Mouse (Mus musculus): ENCODE results near the gene Pdk4.
A peak's percentile ranks its signal among the peaks of the same experiment; 100 is the strongest.

Pdk4 gene

DNA sequence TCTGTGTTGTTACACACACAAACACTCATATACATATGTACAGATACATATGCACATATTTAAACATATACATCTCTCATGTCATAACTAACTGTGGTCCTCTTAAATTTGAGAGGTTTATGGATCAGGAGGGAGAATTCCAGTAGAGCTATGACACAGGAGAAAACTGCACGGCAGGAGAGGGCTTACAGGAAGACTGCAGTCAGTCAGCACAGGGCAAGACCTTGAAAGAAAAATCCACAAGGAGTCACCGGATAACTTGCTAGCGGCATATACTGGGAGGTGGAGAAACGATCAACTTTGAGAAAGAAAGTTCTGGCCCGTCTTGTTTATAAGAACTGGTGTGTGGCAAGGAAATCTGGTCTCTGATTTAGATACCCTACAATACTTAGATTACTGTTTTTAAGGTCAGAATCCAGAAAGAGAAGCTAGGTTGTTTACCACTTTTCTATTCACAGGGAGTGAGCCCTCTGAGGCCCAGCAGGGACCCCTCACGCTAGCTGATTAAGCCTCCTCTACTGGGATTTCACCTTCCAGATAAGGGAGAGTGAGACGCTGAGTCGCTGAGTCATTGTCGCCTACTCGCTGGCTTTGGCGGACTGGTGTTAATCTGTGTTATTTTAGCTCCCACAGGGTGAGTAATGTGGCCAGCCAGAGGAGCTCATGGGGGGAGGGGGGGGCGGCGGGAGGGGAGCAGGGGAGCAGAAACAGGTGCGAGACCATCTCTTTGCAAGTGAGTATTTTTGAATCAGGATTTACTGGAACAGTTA is 53.6 kb downstream of the Pdk4 start:
- Histone ChIP-seq H3K9me3 (ENCODE audit: low read length) (peaks cover 32% of the 10 kb centered on the region), H3K27me3 (ENCODE audit: insufficient read depth, low read length) (0 out of 2 replicates have a peak, but pooled peaks cover 5% of the 10 kb centered on the region), H3K36me3 (ENCODE audit: insufficient read depth, low read length) (no peaks in the 10 kb centered on the region), H3K4me1 (replicated peaks; ENCODE audit: low read depth, low read length) (peaks cover 43% of the 10 kb centered on the region), H3K4me3 (replicated peaks; ENCODE audit: low read length) (no peak overlapping the region)
- TF ChIP-seq CTCF (conservative IDR thresholded peaks at IDR 0.05; ENCODE audit: low read length) (no peak), NANOG (IDR thresholded peaks at IDR 0.05; ENCODE audit: borderline replicate concordance, low read length) (no peak), POU5F1 (IDR thresholded peaks at IDR 0.05; ENCODE audit: borderline replicate concordance, low read length) (no peak)

DNA sequence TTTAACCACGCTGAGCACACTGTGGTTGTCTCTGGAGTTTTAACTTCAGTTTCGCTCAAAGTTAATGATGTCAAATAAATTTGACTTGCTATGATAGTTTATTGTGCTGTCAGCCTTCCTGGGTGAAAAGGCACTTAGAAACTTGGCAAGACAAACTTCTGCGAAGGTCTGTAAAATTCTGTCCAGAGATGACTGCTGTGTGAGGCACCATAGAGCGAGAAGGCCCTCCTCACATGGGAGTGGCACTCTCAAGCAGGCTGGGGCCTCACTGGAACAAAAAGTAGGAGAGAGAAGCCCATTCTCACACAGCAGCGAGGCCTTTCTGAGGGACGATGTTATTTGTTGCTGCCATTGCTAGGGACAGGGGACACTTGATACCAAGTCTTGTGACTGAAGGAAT is 54.9 kb downstream of the Pdk4 start:
- Histone ChIP-seq H3K9me3 (ENCODE audit: low read length) (peaks cover 32% of the 10 kb centered on the region), H3K4me1 (replicated peaks; ENCODE audit: low read depth, low read length) (peaks cover 32% of the 10 kb centered on the region)

DNA sequence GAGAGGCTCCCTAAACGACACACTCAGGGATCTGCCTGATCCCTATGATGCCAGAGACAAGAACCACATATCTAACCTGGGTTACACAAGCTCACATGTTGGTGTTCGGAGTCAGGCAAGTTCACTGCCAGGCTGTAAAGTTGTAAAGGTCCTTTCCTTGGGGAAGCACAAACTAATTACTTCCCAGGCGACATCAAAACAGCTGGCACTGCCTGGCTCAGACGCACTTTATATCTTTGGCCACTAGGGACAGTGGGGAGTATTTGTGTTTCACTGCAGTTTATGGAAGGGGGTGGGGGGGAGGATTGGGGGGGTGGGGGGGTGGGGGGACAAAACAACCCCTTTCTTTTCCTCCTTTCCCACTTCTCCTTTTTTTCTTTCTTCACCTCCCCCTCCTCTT is 58.4 kb downstream of the Pdk4 start:
- TF ChIP-seq POU5F1 (IDR thresholded peaks at IDR 0.05; ENCODE audit: borderline replicate concordance, low read length) (no peak), CTCF (conservative IDR thresholded peaks at IDR 0.05; ENCODE audit: low read length) (peak; percentile 10; the same call in 1 of the 2 replicates), NANOG (IDR thresholded peaks at IDR 0.05; ENCODE audit: borderline replicate concordance, low read length) (no peak)

More for the DNA sequence above, 54.9 kb downstream of the Pdk4 start:
- H3K36me3 ChIP-seq (ENCODE audit: insufficient read depth, low read length) = no peaks in the 10 kb centered on the region
- H3K4me3 ChIP-seq (replicated peaks; ENCODE audit: low read length) = no peak overlapping the region
- no peak for TF ChIP-seq CTCF (conservative IDR thresholded peaks at IDR 0.05; ENCODE audit: low read length)
- H3K27me3 ChIP-seq (ENCODE audit: insufficient read depth, low read length) = peaks cover 8% of the 10 kb centered on the region; the same call in 1 of the 2 replicates

DNA sequence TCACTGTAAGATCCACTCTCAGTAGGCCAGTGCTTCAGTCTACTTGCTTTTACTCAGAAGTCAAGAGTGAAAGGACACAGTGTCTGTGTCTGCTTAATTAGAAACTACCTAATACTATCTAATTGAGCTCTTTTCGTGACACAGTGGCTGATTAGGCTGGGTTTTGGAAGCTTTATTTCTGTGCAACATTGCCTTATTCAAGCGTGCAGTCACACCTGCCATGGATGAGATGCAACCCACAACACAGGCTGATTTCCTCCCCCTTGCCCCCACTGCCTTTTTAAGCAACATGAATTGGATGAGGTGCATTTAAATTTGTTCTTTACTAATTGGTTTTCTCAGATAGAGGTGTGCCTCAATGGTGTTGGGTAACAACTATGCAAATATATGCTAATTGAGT is 62.2 kb downstream of the Pdk4 start:
- TF ChIP-seq POU5F1 (IDR thresholded peaks at IDR 0.05; ENCODE audit: borderline replicate concordance, low read length) (no peak), CTCF (conservative IDR thresholded peaks at IDR 0.05; ENCODE audit: low read length) (no peak), NANOG (IDR thresholded peaks at IDR 0.05; ENCODE audit: borderline replicate concordance, low read length) (no peak)
- no peaks in the 10 kb centered on the region for H3K36me3 ChIP-seq (ENCODE audit: insufficient read depth, low read length)
- peaks cover 12% of the 10 kb centered on the region for H3K9me3 ChIP-seq (ENCODE audit: low read length)
- H3K4me1 ChIP-seq (replicated peaks; ENCODE audit: low read depth, low read length) = no peaks in the 10 kb centered on the region
- peaks cover 3% of the 10 kb centered on the region; the same call in 1 of the 2 replicates for H3K27me3 ChIP-seq (ENCODE audit: insufficient read depth, low read length)
- H3K4me3 ChIP-seq (replicated peaks; ENCODE audit: low read length) = no peak overlapping the region

More for the DNA sequence above, 58.4 kb downstream of the Pdk4 start:
- H3K4me1 ChIP-seq (replicated peaks; ENCODE audit: low read depth, low read length) = peaks cover 12% of the 10 kb centered on the region
- H3K36me3 ChIP-seq (ENCODE audit: insufficient read depth, low read length) = no peaks in the 10 kb centered on the region
- H3K4me3 ChIP-seq (replicated peaks; ENCODE audit: low read length) = no peak overlapping the region
- peaks cover 8% of the 10 kb centered on the region; the same call in 1 of the 2 replicates for H3K27me3 ChIP-seq (ENCODE audit: insufficient read depth, low read length)
- peaks cover 32% of the 10 kb centered on the region for H3K9me3 ChIP-seq (ENCODE audit: low read length)
